ENCODE assay signal across 8 mouse cellular contexts in the genomic region with DNA sequence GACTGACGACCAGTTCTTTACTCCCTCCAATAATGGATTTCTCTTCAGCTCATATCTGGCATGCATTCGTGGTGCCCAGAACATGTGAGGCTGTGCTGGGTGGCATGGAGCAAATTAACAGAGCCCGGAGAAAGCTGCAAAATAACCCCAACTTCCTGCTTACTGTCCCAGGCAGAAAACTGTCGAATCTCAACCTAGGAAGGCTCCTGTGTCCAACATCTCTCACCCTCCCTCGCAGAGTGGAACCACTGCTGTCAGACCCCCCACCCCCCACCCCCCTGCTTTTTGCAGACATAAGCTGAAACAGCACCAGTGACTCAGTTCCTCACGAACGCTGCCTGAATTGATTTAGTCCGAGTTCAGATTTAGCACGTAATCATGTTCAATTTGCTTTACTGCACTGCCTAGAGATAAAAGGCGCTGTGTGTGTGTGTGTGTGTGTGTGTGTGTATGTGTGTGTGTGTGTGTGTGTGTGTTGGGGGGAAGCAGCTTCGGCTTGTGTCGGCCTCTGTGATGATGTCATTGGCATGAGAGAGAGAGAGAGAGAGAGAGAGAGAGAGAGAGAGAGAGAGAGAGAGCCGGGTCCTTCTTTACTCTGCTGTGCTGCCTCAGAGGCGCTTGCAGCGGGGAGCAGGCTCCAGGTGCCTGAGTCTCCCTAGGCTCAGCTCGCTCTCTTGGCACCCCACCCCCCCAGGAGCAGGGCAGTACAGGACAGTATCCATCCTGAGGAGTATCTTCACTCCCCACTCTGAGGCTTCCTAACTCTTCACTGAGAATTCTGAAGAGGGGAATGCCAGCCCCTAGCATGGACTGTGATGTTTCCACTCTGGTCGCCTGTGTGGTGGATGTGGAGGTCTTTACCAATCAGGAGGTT.
A peak's percentile ranks its signal among the peaks of the same experiment; 100 is the strongest.
DNase-seq lines count a peak whose midpoint lies in the region; ATAC-seq lines count a peak whose summit lies in the region.

No protein-coding gene starts in this region.

- H3K27ac ChIP-seq in heart, embryonic 11.5 days (ENCODE audit: low read depth, low read length), result peak overlapping the region; percentile 31; the same call in 1 of the 2 replicates
- H3K27ac ChIP-seq in forebrain, embryonic 11.5 days (ENCODE audit: low read depth, low read length), result peak overlapping the region; percentile 62; the same call in 1 of the 2 replicates
- peak overlapping the region; percentile 74 for H3K27ac ChIP-seq in neural tube, embryonic 11.5 days (ENCODE audit: low read depth, low read length)

- H3K4me2 ChIP-seq in heart, embryonic 11.5 days, result peak overlapping the region; percentile 52
- peak overlapping the region; percentile 31; the same call in 1 of the 2 replicates for H3K4me2 ChIP-seq in forebrain, embryonic 11.5 days (ENCODE audit: low read depth, low read length, severe bottlenecking)
- H3K4me2 ChIP-seq in neural tube, embryonic 11.5 days (ENCODE audit: low read depth), result peak overlapping the region; percentile 17; the same call in 1 of the 2 replicates

- no peak for DNase-seq in heart, postnatal 25 days (ENCODE audit: low spot score)
- peak; percentile 47 for DNase-seq in brain, embryonic 18.5 days (ENCODE audit: low read depth, low spot score)
- peak; percentile 66 for DNase-seq in forebrain, embryonic 11.5 days (ENCODE audit: low spot score)
- peak; percentile 42 for DNase-seq in layer of hippocampus, adult 9-11 months
- DNase-seq in neural tube, embryonic 11.5 days (ENCODE audit: low spot score), result peak; percentile 26
- no peak for DNase-seq in c-Kit-positive CD71-positive TER-119-positive erythroid progenitor cells, embryonic 14.5 days (ENCODE audit: low spot score)
- DNase-seq in thymus, postnatal 36 days, result no peak

- H3K36me3 ChIP-seq in heart, embryonic 11.5 days (ENCODE audit: control insufficient read depth, insufficient read depth, low read length), result no peaks in the 10 kb centered on the region
- no peaks in the 10 kb centered on the region for H3K36me3 ChIP-seq in forebrain, embryonic 11.5 days (ENCODE audit: control insufficient read depth, insufficient read depth, low read length)
- H3K36me3 ChIP-seq in neural tube, embryonic 11.5 days (ENCODE audit: control insufficient read depth, insufficient read depth, low read length), result no peaks in the 10 kb centered on the region

- 0 out of 2 replicates have a peak, but pooled peaks have one; percentile 49 for ATAC-seq in heart, embryonic 11.5 days (replicated peaks; ENCODE audit: insufficient number of reproducible peaks, low FRiP score, low TSS enrichment)
- ATAC-seq in forebrain, embryonic 11.5 days (replicated peaks; ENCODE audit: low FRiP score), result peak; percentile 73
- ATAC-seq in neural tube, embryonic 11.5 days (ENCODE audit: insufficient read depth, low FRiP score, low TSS enrichment), result peak; percentile 82

- no peaks in the 10 kb centered on the region for H3K9me3 ChIP-seq in heart, embryonic 11.5 days (replicated peaks; ENCODE audit: control insufficient read depth, low read length)
- no peaks in the 10 kb centered on the region for H3K9me3 ChIP-seq in forebrain, embryonic 11.5 days (ENCODE audit: control insufficient read depth, low read length)
- no peaks in the 10 kb centered on the region for H3K9me3 ChIP-seq in neural tube, embryonic 11.5 days (ENCODE audit: control insufficient read depth, low read length)

- peak overlapping the region; percentile 29; the same call in 1 of the 2 replicates for H3K9ac ChIP-seq in heart, embryonic 11.5 days (ENCODE audit: low read depth, low read length)
- H3K9ac ChIP-seq in forebrain, embryonic 11.5 days (ENCODE audit: low read length), result peak overlapping the region; percentile 23; the same call in 1 of the 2 replicates
- H3K9ac ChIP-seq in neural tube, embryonic 11.5 days (ENCODE audit: low read length), result peak overlapping the region; percentile 40

- intact Hi-C loops in heart, postnatal 25 days (cut with DNase I), result no loop called here

- no peaks in the 10 kb centered on the region for H3K27me3 ChIP-seq in heart, embryonic 11.5 days (ENCODE audit: control insufficient read depth, insufficient read depth, low read length)
- no peaks in the 10 kb centered on the region for H3K27me3 ChIP-seq in forebrain, embryonic 11.5 days (ENCODE audit: control insufficient read depth, insufficient read depth, low read length)
- H3K27me3 ChIP-seq in neural tube, embryonic 11.5 days (ENCODE audit: control insufficient read depth, insufficient read depth, low read length), result no peaks in the 10 kb centered on the region

- 36% methylated on average over 16 of the region's 17 CpGs for WGBS in heart, embryonic 11.5 days (ENCODE audit: insufficient replicate concordance)
- WGBS in forebrain, embryonic 11.5 days, result 46% methylated on average over 17 of the region's 17 CpGs
- 43% methylated on average over 17 of the region's 17 CpGs for WGBS in neural tube, embryonic 11.5 days

- H3K4me3 ChIP-seq in heart, embryonic 11.5 days (ENCODE audit: low read depth, low read length), result no peak overlapping the region
- no peak overlapping the region for H3K4me3 ChIP-seq in forebrain, embryonic 11.5 days (ENCODE audit: low read depth, low read length)
- no peak overlapping the region for H3K4me3 ChIP-seq in neural tube, embryonic 11.5 days (ENCODE audit: low read depth, low read length)

- H3K4me1 ChIP-seq in heart, embryonic 11.5 days (ENCODE audit: control insufficient read depth, insufficient read depth, low read length), result peaks cover 6% of the 10 kb centered on the region; the same call in 1 of the 2 replicates
- peaks cover 12% of the 10 kb centered on the region for H3K4me1 ChIP-seq in forebrain, embryonic 11.5 days (replicated peaks; ENCODE audit: control insufficient read depth, insufficient read depth, low read length)
- H3K4me1 ChIP-seq in neural tube, embryonic 11.5 days (ENCODE audit: control insufficient read depth, insufficient read depth, low read length), result 0 out of 2 replicates have a peak, but pooled peaks cover 5% of the 10 kb centered on the region

Comparison
In these comparisons a context has a peak if more than half of its experiments do, and no peak if none do; other contexts are left out.
1. DNase-seq: peak in brain, embryonic 18.5 days (single experiment), forebrain, embryonic 11.5 days (single experiment), layer of hippocampus, adult 9-11 months (single experiment) and neural tube, embryonic 11.5 days (single experiment); none in heart, postnatal 25 days (single experiment), c-Kit-positive CD71-positive TER-119-positive erythroid progenitor cells, embryonic 14.5 days (single experiment) and thymus, postnatal 36 days (0 of 2).
2. Peak in every context shown above with its lines, with median percentiles within 50 percentile points of each other: ATAC-seq, H3K27ac ChIP-seq, H3K4me2 ChIP-seq and H3K9ac ChIP-seq.